Mouse (Mus musculus): ENCODE measurements around the gene Tubb3.
"Not testable (repeated sequence)": the region's sequence is repeated elsewhere in the genome, so short reads cannot be mapped to it uniquely, and the experiment has no call there.

The Tubb3 gene

DNA sequence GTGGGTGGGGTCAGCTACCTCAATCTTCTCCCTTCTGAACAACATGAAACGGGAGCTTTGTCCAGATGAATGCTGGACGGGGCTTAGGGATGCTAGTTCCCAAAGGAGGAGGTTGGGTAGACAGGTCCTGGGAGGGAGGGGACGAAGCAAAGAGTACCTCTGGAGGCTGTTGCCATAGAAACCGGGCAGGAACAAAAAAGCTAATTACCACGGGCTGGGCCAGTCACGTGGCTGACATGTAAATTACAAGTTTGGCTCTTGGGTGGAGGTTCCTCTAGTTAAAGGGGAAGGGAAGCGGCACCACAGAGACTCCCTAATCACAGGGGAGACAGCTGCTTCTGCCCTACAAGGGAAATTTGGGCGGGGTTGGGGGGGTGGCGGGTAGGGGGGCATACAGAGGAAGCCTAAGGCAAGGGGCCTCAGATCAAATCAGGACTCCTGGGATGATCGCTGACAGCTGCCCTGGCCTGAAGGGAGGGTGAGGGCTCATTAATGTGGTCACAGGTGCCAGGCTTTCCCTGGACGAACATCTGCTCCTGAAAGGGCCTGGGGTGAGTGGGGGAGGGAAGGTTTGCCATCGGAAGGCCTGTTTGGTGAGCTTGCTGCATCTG lies 1.4 kb downstream of the Tubb3 start:
- DNase-seq (ENCODE audit: low spot score in 2 of 2): no peak

- no peak for DNase-seq (ENCODE audit: low spot score in 2 of 2)
These were observed 3.0 kb downstream of the Tubb3 start for GRCm38 (mm10) chr8:123414255-123414654.

GRCm38 (mm10) chr8:123414997-123415696 lies 3.9 kb downstream of the Tubb3 start:
- not testable (repeated sequence) for DNase-seq (ENCODE audit: low spot score in 2 of 2)

DNA sequence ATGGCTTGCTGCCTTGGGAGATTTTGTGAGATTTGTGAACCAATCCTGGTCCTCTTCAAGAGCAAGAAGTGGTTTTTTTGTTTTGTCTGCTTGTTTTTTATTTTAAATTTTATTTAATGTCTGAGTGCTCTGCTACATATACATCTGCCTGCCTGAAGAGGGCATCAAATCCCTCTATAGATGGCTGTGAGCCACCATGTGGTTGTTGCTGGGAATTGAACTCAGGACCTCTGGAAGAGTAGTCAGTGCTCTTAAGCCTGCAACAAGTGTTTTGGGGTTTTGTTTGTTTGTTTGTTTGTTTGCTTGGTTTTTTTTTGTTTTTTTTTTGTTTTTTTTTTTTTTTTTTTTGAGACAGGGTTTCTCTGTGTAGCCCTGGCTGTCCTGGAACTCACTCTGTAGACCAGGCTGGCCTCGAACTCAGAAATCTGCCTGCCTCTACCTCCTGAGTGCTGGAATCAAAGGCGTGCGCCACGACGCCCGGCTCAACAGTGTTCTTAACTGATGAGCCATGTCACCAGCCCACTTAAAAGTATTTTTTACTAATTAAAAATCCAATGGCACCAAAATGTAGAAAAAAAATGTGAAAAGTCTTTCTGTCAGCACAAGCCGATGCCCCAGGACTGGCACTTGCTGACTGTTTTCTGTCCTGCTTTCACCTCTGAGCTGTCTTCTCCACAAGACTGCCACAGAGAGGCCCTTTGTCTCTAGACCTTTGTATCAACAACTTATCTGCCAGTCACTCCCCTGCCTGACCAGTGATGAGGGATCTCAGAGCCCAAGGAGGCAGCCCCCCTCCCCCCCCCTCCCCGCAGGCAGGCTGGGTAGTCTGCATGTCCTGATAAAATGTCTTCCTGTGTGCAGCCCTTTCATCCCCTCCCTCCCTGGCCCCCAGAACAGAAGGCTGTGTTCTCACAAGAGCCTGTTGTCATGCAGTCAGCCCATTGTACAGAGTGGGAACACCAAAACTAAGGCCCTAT lies 5.0 kb downstream of the Tubb3 start:
- DNase-seq (ENCODE audit: low spot score in 2 of 2): no peak

DNA sequence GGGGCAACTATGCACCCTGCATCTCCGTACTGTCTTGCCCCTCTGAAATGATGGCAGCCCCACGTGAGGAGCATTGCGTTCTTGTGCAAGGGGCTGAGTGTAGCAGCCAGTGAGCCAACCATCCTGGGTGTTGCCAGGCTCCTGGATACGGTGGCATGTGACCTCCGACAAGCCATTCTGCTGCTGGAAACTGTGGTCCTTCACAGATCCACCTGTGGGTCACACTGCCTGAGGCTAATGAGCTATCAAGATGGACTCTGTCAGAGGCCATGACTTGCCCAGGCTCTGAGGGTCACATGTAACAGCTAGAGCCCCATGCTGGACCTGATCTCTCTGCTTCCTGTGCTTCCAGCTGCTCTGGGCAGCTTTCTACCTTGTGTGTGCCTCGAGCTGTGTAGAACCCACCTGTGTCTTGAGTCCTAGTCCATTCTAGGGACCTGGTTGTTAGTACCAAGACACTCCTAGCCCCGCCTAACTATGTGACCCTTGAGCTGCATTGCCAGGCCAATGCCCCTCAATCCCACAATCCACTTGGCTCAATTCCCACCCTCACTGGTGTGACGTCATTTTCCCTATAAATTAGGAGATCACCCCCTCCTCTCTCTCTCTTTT lies 5.8 kb downstream of the Tubb3 start:
- DNase-seq (ENCODE audit: low spot score in 2 of 2): no peak

DNA sequence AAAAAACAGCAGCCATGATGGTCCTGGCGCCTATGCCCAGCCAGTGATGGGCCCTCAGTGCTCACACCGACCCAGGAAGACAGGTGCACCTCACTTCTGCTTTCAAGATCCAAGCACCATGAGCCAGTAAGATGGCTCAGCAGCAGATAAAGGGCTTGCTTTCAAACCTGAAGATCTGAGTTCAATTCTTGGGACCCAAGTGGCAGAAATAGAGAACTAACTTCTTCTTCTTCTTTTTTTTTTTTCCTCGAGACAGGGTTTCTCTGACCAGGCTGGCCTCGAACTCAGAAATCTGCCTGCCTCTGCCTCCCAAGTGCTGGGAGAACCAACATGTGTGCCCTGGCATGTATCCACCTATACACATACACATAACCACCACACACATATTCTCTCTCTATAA lies 8.5 kb downstream of the Tubb3 start:
- DNase-seq (ENCODE audit: low spot score in 2 of 2): no peak

GRCm38 (mm10) chr8:123420525-123421281 lies 9.5 kb downstream of the Tubb3 start:
- no peak for DNase-seq (ENCODE audit: low spot score in 2 of 2)

DNA sequence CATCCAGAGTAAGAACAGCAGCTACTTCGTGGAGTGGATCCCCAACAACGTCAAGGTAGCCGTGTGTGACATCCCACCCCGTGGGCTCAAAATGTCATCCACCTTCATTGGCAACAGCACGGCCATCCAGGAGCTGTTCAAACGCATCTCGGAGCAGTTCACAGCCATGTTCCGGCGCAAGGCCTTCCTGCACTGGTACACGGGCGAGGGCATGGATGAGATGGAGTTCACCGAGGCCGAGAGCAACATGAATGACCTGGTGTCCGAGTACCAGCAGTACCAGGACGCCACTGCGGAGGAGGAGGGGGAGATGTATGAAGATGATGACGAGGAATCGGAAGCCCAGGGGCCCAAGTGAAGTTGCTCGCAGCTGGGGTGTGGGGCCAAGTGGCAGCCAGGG lies 10.1 kb downstream of the Tubb3 start:
- no peak for DNase-seq (ENCODE audit: low spot score in 2 of 2)

DNA sequence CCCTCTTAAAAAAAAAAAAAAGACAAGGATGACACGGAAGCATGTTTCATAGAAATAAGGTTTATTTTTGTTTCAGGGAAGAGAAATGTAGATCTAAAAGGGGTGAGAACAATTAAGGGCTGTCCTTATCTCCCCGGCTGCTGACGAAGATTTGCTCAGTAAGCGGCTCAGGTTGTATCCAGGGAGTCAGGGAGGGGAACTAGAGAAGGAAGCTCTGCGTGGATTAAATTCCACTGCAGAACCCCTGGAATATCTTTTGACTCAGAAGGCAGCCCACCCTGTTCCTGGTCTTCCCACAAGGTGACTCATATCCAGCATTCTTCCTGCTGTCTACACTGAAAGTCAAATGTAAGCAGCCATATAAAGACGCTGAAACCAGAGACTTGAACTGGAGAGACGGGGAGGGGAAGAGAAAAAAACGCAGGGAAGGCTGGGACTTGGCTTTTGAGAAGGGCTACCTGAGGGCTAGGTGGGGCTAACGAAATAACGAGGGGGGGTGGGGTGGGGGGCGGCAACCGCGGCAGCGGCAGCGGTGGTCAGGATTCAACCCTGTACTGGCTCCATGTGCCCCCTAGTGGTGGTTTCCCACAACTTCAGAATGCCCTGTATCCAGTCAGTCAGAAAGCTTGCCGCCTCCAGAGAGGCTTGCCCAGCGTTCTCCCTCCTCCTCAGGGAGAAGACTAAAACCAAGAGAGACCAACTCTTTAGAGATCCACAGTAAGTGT lies 11.0 kb downstream of the Tubb3 start:
- DNase-seq (ENCODE audit: low spot score in 2 of 2): peak in 1 of 2 experiments; percentile 53

- DNase-seq (ENCODE audit: low spot score in 2 of 2): no peak
These were observed 11.5 kb downstream of the Tubb3 start for GRCm38 (mm10) chr8:123422781-123423159.

DNA sequence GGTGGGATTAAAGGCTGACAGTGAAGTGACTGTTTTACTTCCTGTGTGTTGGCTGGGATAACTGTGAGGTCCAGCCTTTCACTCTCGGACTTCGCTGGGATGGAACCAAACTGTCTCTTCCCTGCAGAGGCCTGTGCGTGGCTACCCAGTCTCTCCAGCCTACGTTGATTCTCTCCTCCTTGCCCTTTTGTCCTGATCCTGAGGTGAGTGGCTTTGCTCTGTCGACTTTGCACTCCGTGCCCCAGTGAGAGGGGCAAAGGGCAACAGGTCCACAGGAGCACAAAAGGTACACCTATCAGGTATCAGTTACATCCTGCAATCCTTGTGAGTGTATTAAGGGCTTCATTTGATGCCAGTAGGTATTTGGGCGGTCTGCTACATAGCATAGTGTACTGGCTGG lies 12.2 kb downstream of the Tubb3 start, which contains the start of gene Def8:
Def8 (plus strand) TSS at position 87 of the 400 bp plus-strand sequence.
- no peak for DNase-seq (ENCODE audit: low spot score in 2 of 2)

DNA sequence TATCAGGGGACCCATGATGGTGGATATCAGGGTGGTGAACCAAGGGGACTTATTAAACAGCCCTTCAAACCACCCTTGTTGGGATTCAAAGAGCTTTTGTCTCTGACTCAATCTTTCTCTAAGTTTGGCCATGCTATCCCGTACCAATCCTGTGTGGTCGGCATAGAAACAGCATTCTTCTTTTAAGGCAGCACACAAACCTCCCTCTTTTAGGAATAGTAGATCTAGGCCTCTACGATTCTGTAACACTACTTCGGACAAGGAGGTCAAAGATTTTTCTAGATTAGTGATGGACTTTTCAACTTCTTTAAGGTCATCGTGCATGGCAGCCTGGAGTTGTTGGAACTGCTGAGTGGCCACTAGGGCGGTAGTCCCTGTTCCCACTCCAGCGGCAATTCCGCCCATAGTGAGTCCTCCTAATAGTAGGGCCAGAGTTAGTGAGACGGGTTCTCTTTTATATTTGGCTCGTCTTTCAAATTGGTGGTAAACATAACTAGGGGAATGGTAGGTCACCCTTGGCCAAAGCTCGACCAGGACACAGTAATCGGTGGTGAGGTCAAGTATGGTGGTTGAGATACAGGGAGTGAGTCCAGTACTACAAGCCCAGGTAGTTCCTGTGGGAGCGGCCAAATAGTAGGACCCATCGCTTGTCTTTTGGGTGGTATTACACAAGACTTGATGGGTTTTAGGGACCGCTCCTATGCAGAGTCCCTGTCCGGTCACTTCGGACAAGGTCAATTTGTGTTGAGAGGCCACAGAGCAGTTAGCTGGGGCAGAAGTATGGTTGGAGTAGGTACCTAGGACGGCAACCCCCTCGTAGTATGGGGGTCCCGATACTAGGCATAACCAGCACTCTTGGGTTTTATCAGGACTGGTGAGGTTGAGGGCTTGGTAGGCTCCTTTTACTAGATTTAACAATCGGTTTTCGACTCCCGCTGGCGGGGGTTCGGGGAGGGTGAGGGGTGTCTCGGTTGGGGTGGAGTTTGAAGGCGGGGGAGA lies 15.6 kb downstream of the Tubb3 start:
- no peak for DNase-seq (ENCODE audit: low spot score in 2 of 2)

DNA sequence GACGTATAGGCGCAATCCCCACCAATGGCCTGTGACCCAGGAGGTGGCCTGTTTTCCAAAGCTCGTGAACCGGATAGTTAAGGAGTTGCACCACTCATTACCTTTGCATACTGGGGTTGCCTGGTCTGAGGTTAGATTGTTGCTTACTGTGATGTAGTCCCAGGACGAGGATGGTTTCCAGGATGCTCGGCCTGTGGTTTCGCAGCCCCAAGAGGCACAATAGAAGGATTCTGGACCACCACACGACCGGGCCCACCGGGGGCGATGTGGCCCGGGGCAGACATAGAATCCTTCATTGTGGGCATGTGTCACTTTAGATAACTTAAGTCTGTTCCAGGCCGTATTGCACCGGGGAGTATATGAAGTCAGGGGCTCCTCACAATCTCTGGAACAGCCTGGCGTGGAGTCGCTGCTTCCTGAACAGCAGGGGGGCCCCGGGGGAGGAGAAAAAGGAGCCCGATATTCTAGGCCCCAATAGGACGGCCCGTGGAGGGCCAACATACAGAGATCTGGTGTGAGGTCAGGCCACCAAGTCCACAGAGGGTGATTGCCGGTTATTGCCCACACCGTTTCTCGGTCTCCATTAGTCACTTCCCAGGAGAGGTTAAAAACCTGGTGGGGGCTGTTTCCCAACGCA lies 16.5 kb downstream of the Tubb3 start:
- no peak for DNase-seq (ENCODE audit: low spot score in 2 of 2)

DNA sequence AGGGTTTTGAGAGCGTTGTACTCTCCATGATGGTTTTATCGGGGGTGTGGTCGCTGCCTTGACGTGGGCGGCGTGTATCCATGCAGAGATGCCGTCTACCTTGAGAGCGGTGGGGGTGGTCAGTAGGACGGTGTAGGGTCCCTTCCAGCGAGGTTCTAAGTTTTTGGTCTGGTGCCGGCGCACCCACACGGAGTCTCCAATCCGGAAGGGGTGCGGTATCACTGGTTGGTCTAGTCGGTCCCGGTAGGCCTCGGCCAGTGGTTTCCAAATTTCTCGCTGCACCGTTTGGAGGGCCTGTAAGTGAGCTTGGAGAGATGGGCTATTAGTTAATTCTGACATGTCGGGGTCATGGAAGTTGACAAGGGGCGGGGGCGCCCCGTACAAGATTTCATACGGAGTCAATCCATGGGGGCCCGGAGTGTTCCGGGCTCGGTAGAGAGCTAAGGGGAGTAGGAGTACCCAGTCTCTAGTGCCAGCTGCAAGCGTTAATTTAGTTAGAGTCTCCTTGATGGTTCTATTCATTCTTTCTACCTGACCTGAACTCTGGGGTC lies 17.2 kb downstream of the Tubb3 start:
- no peak for DNase-seq (ENCODE audit: low spot score in 2 of 2)

DNA sequence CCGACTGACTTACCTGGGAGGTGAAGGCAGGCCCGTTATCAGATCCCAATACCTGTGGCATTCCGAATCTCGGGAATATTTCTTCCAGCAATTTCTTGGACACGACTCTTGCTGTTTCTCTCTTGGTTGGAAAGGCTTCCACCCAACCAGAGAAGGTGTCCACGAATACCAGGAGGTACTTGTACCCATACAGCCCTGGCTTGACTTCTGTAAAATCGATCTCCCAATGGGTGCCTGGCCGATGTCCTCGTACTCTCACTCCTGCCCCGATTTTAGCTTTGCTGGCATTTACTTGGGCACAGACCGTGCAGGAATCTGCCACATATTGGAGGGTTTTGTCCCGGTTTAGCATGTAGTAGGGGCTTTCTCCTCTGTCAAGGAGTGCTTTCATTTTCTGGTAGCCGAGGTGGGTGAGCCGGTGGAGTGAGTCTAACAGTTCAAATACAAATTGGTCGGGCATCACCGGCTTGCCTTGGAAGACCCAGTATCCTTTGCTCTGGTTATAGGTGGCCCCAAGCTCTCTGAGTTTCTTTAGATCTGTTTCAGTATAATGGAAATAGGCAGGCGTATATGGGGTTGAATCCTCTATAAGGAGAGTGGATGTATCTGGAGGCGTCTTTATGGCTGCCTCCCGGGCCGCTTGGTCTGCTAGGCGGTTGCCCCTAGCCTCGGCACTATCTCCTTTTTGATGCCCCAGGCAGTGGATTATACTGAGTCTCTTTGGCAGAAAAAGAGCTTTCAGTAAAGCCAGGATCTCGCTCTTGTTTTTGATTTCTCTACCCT lies 17.9 kb downstream of the Tubb3 start:
- DNase-seq (ENCODE audit: low spot score in 2 of 2): no peak

GRCm38 (mm10) chr8:123429722-123430013 lies 18.4 kb downstream of the Tubb3 start:
- not testable (repeated sequence) for DNase-seq (ENCODE audit: low spot score in 2 of 2)

DNA sequence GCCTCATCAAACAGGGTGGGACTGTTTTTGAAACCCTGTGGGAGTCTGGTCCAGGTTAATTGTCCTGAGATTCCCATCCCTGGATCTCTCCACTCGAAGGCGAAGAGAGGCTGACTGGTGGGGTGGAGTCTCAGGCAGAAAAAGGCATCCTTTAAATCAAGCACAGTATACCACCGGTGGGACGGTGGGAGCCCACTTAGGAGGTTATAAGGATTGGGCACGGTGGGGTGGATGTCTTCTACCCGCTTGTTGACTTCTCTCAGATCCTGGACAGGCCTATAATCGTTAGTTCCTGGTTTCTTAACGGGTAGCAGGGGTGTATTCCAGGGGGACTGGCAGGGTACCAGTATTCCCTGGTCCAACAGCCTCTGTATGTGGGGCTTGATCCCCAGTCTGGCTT lies 19.7 kb downstream of the Tubb3 start:
- DNase-seq (ENCODE audit: low spot score in 2 of 2): not testable (repeated sequence)
